Mouse (Mus musculus) midbrain, embryonic 15.5 days (tissue): ENCODE results near the gene Serpina3n. TPM values are rescaled to one million over a fixed set of nuclear protein-coding genes. Genes with fewer than 3 reads are reported as not detected.
"Not testable (repeated sequence)": the region's sequence is repeated elsewhere in the genome, so short reads cannot be mapped to it uniquely, and the experiment has no call there.

Source experiments
- ATAC-seq: fragments of 200-750 bp; cut with Nextera tagmentation; replicated peaks from 2 replicates; pipeline ENCODE4 v1.8.0; 2017; ENCODE audit warnings: moderate TSS enrichment
- H3K27ac ChIP-seq: fragments of 300-500 bp; sonication (generic); 2 replicates; pipeline ENCODE4 v1.5.1; 2015; ENCODE audit warnings: mild to moderate bottlenecking, inconsistent platforms
- H3K27me3 ChIP-seq: fragments of 300-500 bp; sonication (generic); replicated peaks from 2 replicates; pipeline ENCODE4 v1.6.1; 2015; ENCODE audit warnings: inconsistent platforms
- H3K36me3 ChIP-seq: fragments of 300-500 bp; sonication (generic); replicated peaks from 2 replicates; pipeline ENCODE4 v1.6.1; 2015; ENCODE audit warnings: inconsistent platforms
- H3K4me1 ChIP-seq: fragments of 300-500 bp; sonication (generic); 2 replicates; pipeline ENCODE4 v1.6.1; 2015; ENCODE audit warnings: inconsistent platforms
- H3K4me2 ChIP-seq: fragments of 300-500 bp; sonication (generic); 2 replicates; pipeline ENCODE4 v1.6.1; 2015; ENCODE audit warnings: inconsistent platforms, mild to moderate bottlenecking, moderate library complexity
- H3K4me3 ChIP-seq: fragments of 300-500 bp; sonication (generic); 2 replicates; pipeline ENCODE4 v1.5.1; 2015; ENCODE audit warnings: mild to moderate bottlenecking, inconsistent platforms
- H3K9ac ChIP-seq: fragments of 300-500 bp; sonication (generic); 2 replicates; pipeline ENCODE4 v1.6.1; 2015; ENCODE audit warnings: mild to moderate bottlenecking, inconsistent platforms
- H3K9me3 ChIP-seq: fragments of 300-500 bp; sonication (generic); 2 replicates; pipeline ENCODE4 v1.6.1; 2016; ENCODE audit warnings: inconsistent platforms
- WGBS: fragments of 180-500 bp; shearing (Covaris S2); methylation state at CpG from one replicate; pipeline ENCODE4 v1.1.7; 2015; ENCODE audit warnings: mixed read lengths; 5-methylcytosine and 5-hydroxymethylcytosine counted together
- polyA plus RNA-seq: library from polyadenylated mRNA; unstranded; fragments of >200 nt; fragmentation: Nextera tagmentation; extraction: Ambion mirVana; gene quantifications from 2 replicates; pipeline ENCODE4 v1.2.1, GENCODE M21; 2015

The Serpina3n gene
- polyA plus RNA-seq, 1 experiment from 2014 or later = 0.44 TPM

- no peaks in the 10 kb centered on the region for H3K4me1 ChIP-seq
- no peaks in the 10 kb centered on the region for H3K36me3 ChIP-seq
- ATAC-seq = no peak
- 86% methylated on average over 11 of the region's 11 CpGs for WGBS
- H3K4me3 ChIP-seq = no peak overlapping the region
- no peak overlapping the region for H3K27ac ChIP-seq
- no peak overlapping the region for H3K9ac ChIP-seq
- H3K27me3 ChIP-seq = peaks cover 4% of the 10 kb centered on the region
- no peak overlapping the region for H3K4me2 ChIP-seq
- H3K9me3 ChIP-seq = no peaks in the 10 kb centered on the region
Measured at GRCm38 (mm10) chr12:104443716-104444115, 37.2 kb downstream of the Serpina3n start.

DNA sequence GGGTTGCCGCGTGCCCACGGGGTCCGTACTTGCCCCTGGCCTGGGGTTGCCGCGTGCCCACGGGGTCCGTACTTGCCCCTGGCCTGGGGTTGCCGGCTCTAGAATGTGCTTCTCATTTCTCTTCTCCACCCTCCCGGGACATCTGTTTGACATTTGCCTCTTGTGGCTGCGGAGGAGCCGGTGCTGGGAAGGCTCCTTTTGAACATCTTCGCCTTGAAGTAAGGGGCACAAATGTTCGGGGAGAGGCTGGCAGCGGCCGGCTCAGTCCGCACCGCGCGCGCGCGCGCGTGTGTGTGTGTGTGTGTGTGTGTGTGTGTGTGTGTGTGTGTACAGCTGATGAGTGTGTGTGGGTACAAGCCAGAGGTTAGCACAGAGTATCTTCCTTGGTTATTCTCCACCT, 40.5 kb downstream of the Serpina3n start:
- H3K9ac ChIP-seq, ATAC-seq, H3K27me3 ChIP-seq, H3K4me2 ChIP-seq, H3K9me3 ChIP-seq, H3K4me3 ChIP-seq, H3K27ac ChIP-seq, H3K36me3 ChIP-seq, H3K4me1 ChIP-seq: not testable (repeated sequence)
- WGBS = 88% methylated on average over 25 of the region's 25 CpGs

DNA sequence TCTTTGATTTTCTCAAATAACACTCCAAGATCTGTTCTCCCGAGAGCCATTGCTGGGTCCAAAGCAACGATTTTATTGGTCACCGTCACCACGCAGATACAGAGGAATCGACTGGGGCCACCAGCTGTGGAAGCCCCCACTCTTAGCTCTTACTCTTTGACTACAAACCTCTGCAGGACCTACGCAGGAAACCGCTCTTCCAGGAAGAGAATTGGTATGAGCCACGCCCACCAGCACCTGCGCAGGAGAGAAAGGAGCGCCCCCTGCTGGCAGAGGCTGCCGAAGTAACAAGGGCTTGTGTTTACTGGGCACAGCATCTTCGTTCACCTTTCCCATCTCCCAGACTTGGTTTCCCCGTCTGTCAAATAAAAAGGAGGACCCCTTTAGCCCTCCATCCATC, 41.6 kb downstream of the Serpina3n start:
- no peaks in the 10 kb centered on the region for H3K36me3 ChIP-seq
- no peaks in the 10 kb centered on the region for H3K9me3 ChIP-seq
- no peak for ATAC-seq
- no peak overlapping the region for H3K4me3 ChIP-seq
- WGBS = 30% methylated on average over 13 of the region's 13 CpGs
- no peak overlapping the region for H3K27ac ChIP-seq
- 0 out of 2 replicates have a peak, but pooled peaks cover 3% of the 10 kb centered on the region for H3K27me3 ChIP-seq
- no peak overlapping the region for H3K4me2 ChIP-seq
- no peaks in the 10 kb centered on the region for H3K4me1 ChIP-seq
- no peak overlapping the region for H3K9ac ChIP-seq

GRCm38 (mm10) chr12:104450257-104450656, 43.7 kb downstream of the Serpina3n start:
- no peak overlapping the region for H3K27ac ChIP-seq
- H3K4me3 ChIP-seq = no peak overlapping the region
- H3K36me3 ChIP-seq = no peaks in the 10 kb centered on the region
- no peaks in the 10 kb centered on the region for H3K9me3 ChIP-seq
- 79% methylated on average over 10 of the region's 10 CpGs for WGBS
- no peaks in the 10 kb centered on the region for H3K4me1 ChIP-seq
- no peak overlapping the region for H3K9ac ChIP-seq
- H3K27me3 ChIP-seq = 0 out of 2 replicates have a peak, but pooled peaks cover 3% of the 10 kb centered on the region
- no peak for ATAC-seq
- no peak overlapping the region for H3K4me2 ChIP-seq

DNA sequence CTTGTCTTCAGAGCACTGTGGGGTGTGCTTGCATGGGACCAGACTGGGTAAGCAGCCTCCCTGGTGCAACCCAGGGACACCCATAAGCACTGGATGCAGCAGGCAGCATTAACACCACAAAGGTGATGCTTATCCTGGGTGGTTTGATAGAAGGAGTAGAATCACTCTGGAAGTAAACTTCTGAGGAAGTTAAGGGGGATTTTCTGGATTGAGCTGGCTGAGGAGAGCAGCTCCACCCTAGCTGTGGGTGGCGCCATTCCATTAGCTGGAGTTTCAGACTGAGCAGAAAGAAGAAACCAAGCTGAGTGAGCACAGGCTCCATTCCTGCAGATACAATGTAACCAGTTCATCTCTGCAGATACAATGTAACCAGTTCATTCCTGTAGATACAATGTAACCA, 46.5 kb downstream of the Serpina3n start:
- no peak overlapping the region for H3K4me3 ChIP-seq
- no peak overlapping the region for H3K4me2 ChIP-seq
- H3K4me1 ChIP-seq = no peaks in the 10 kb centered on the region
- no peak overlapping the region for H3K27ac ChIP-seq
- H3K27me3 ChIP-seq = 0 out of 2 replicates have a peak, but pooled peaks cover 3% of the 10 kb centered on the region
- no peak for ATAC-seq
- 40% methylated on average over 1 of the region's 1 CpGs for WGBS
- no peaks in the 10 kb centered on the region for H3K36me3 ChIP-seq
- H3K9me3 ChIP-seq = no peaks in the 10 kb centered on the region
- no peak overlapping the region for H3K9ac ChIP-seq

DNA sequence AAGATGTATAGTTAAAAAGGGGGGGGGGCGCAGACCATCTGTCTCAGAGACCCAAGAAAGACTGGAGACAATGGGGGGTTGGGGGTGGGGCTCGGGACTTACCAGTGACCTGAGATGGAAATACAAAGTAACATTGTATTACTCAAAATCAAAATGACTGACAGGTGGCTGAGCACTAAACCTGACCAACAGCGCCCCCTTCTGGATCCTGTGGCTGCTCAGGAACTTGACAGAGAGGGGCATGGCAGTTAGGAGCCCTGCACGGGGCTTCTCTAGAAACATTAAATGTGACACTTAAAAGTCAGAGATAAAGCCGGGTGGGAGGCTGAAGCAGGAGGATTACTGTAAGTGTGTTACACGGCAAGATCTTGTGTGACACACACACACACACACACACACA, 52.8 kb downstream of the Serpina3n start:
- Histone ChIP-seq H3K27ac (no peak overlapping the region), H3K9me3 (no peaks in the 10 kb centered on the region), H3K4me2 (no peak overlapping the region), H3K4me1 (no peaks in the 10 kb centered on the region), H3K4me3 (no peak overlapping the region), H3K9ac (no peak overlapping the region), H3K27me3 (peaks cover 18% of the 10 kb centered on the region), H3K36me3 (no peaks in the 10 kb centered on the region)
- 61% methylated on average over 6 of the region's 6 CpGs for WGBS
- ATAC-seq = no peak

- peaks cover 23% of the 10 kb centered on the region for H3K27me3 ChIP-seq
- no peak for ATAC-seq
Measured at GRCm38 (mm10) chr12:104461372-104461771, 54.8 kb downstream of the Serpina3n start.

More at GRCm38 (mm10) chr12:104461372-104461771, 54.8 kb downstream of the Serpina3n start:
- H3K36me3 ChIP-seq = no peaks in the 10 kb centered on the region
- no peaks in the 10 kb centered on the region for H3K9me3 ChIP-seq
- H3K27ac ChIP-seq = no peak overlapping the region
- no peak overlapping the region for H3K4me3 ChIP-seq
- no peak overlapping the region for H3K4me2 ChIP-seq
- no peak overlapping the region for H3K9ac ChIP-seq
- no peaks in the 10 kb centered on the region for H3K4me1 ChIP-seq
- 30% methylated on average over 8 of the region's 8 CpGs for WGBS

Other genes with a start within 250 kb of the Serpina3n start
- 0.13 and 0.26 TPM in 2 replicates for gene Serpina3f, start 192.2 kb upstream of the Serpina3n start, polyA plus RNA-seq
- gene Serpina3g, start 170.5 kb upstream of the Serpina3n start, polyA plus RNA-seq = 0.56 and 0.80 TPM in 2 replicates
- 0.08 TPM in 1 of 2 replicates, not detected in the other for gene Serpina3i, start 143.6 kb upstream of the Serpina3n start, polyA plus RNA-seq
- not detected in 2 replicates for gene Serpina3j, start 92.2 kb upstream of the Serpina3n start, polyA plus RNA-seq
- gene Serpina3k, start 68.2 kb upstream of the Serpina3n start, polyA plus RNA-seq = not detected in 2 replicates
- not detected in 2 replicates for gene Serpina3m, start 68.2 kb upstream of the Serpina3n start, polyA plus RNA-seq
- 0.13 and 0.26 TPM in 2 replicates for gene Gsc, start 66.6 kb downstream of the Serpina3n start, polyA plus RNA-seq